Mouse (Mus musculus) bone marrow, adult 2 months (tissue): ENCODE results near the gene Dennd4c.

Source experiments
- CTCF ChIP-seq: fragments of 200-500 bp; IDR thresholded peaks from 2 replicates; pipeline ENCODE4 v1.5.1; 2011; ENCODE audit warnings: low read length, control low read depth; ENCODE audit not compliant: control insufficient read depth, insufficient read depth
- POLR2A ChIP-seq: fragments of 200-500 bp; IDR thresholded peaks from 2 replicates; pipeline ENCODE4 v1.6.1; 2011; ENCODE audit warnings: low read depth, mild to moderate bottlenecking, control low read depth, low read length, borderline replicate concordance; ENCODE audit not compliant: control insufficient read depth

- TF ChIP-seq CTCF, result no peak
- no peak for TF ChIP-seq POLR2A
Observed at GRCm38 (mm10) chr4:86718878-86719577, 29.3 kb upstream of the Dennd4c start.
